Mouse (Mus musculus) lung, adult 2 months (tissue): Measurements from ENCODE around the gene Abca7. TPM values are rescaled to one million over a fixed set of nuclear protein-coding genes. Genes with fewer than 3 reads are reported as not detected.
A peak's percentile ranks its signal among the peaks of the same experiment; 100 is the strongest.

Experiments used
- DNase-seq: peaks from one replicate; pipeline ENCODE4 v3.0.0; 2022
- H3K4me1 ChIP-seq: fragments of 200-500 bp; 2 replicates; pipeline ENCODE4 v1.6.1; 2011; ENCODE audit warnings: low read length; ENCODE audit not compliant: control insufficient read depth, insufficient read depth
- H3K4me3 ChIP-seq: fragments of 200-500 bp; replicated peaks from 2 replicates; pipeline ENCODE3; 2011; ENCODE audit warnings: low read depth, mild to moderate bottlenecking, control low read depth, low read length; ENCODE audit errors: extremely low read depth
- CTCF ChIP-seq: fragments of 200-500 bp; IDR thresholded peaks from 2 replicates; pipeline ENCODE4 v1.5.1; 2011; ENCODE audit warnings: mild to moderate bottlenecking, low read length, control low read depth; ENCODE audit not compliant: insufficient read depth
- POLR2A ChIP-seq: fragments of 200-500 bp; IDR thresholded peaks from 2 replicates; pipeline ENCODE4 v1.6.1; 2011; ENCODE audit warnings: low read depth, mild to moderate bottlenecking, control low read depth, low read length, borderline replicate concordance; ENCODE audit errors: extremely low read depth
- WGBS: fragments of 180-500 bp; shearing (Covaris S2); methylation state at CpG from one replicate; pipeline ENCODE4 v1.1.7; 2018; 5-methylcytosine and 5-hydroxymethylcytosine counted together
- polyA plus RNA-seq: library from polyadenylated mRNA; depleted of rRNA; stranded (reverse); fragments of >200 nt; gene quantifications from 2 replicates; pipeline ENCODE4 v1.2.3, GENCODE M21; 2012

Abca7 gene
- polyA plus RNA-seq, 1 experiment, result 38.2 TPM

DNA sequence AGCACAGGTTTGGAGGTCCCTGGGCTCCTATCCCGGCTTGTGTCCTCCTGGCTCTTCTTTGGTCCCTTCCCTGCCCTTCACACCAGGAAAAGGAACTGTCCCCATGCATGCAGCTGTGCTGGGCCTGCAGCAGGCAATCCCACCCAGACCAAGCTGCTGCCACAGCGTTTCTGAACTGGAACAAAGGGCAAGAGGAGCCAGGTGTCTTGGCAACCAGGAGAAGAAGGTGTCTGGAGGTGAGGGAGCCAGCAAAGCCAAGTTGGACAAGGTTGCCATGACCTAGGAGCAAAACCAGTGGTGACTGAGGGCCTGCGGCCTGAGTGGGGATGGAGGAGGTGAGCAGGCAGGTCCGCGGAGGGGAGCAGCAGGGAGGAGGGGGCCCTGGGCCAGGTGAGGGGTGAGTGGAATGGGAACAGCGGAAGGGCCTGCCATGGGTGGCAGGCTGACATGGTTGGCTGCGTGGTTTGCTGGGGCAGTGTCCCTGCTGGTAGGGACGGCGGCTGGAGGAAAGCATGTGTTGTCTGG lies 50.8 kb downstream of the Abca7 start, which contains the start of gene Gpx4:
Gene Gpx4 (plus strand): TSS at position 126 of the 525 bp plus-strand sequence.
- no peak for DNase-seq
- H3K4me1 ChIP-seq, result peaks cover 15% of the 10 kb centered on the region
- H3K4me3 ChIP-seq, result no peak within 1 kb of the TSS
- TF ChIP-seq CTCF (no peak), POLR2A (no peak)
- 72% methylated on average over 9 of the region's 9 CpGs for WGBS

DNA sequence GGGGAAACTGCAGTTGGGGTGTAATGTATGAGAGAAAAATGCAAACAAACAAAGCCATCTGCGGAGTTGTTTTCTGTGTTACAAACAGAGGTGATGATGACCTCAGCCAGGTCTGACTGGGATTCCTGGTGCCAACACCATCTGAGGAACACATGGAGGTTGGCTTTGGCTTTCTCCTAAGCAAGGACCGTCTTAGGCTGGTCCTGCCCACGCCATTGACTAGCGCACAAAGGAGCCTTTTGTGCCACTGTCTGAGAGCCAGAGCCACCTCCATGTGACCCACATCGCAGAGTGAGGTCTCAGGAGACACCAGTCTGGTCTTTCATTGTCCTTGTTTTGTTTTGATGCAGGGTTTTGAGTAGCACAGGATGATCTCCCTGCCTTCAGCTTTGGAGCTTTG lies 52.1 kb downstream of the Abca7 start:
- DNase-seq, result no peak
- 58% methylated on average over 5 of the region's 5 CpGs for WGBS
- Histone ChIP-seq H3K4me1 (peaks cover 24% of the 10 kb centered on the region), H3K4me3 (no peak overlapping the region)
- no peak for TF ChIP-seq CTCF
- TF ChIP-seq POLR2A, result no peak

DNA sequence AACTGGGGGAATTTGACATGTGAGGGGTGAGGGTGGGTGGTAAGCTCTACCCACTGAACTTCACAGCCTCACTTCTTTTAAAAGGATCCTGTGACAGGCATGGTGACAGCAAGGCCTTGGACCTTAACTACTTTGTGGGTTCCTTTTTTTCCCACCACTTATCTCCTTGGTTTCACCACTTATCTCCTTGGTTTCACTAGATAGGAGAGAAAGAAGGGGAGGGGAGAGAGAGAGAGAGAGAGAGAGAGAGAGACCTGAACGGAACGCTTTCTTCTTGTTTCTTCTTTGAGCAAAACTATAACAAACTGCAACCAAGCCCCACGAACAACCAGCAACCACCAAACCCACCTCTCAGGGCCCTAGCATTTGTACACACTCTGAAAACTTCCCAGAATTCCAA lies 52.5 kb downstream of the Abca7 start:
- TF ChIP-seq POLR2A (no peak), CTCF (no peak)
- peaks cover 24% of the 10 kb centered on the region for H3K4me1 ChIP-seq
- no peak for DNase-seq
- 60% methylated on average over 3 of the region's 3 CpGs for WGBS
- no peak overlapping the region for H3K4me3 ChIP-seq

DNA sequence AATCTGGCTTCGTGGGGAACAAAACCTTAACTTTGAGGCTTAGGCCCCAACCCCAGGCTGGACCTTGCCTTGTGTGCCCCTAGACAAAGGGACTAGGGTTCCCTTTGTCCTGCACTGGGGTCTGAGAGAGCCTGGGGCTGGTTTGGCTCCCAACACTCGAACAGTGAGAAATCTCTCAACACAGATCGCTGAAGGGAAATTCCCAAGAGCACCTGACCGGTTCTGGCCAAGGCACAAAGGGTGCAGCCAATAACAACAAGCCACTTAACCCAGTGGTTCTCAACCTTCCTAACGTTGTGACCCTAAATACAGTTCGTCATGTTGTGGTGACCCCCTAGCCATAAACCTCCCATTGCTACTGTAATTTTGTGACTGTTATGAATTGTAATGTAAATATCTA lies 54.0 kb downstream of the Abca7 start:
- no peak for DNase-seq
- WGBS, result 54% methylated on average over 6 of the region's 6 CpGs
- no peak overlapping the region for H3K4me3 ChIP-seq
- TF ChIP-seq CTCF (no peak), POLR2A (no peak)
- peaks cover 28% of the 10 kb centered on the region for H3K4me1 ChIP-seq

DNA sequence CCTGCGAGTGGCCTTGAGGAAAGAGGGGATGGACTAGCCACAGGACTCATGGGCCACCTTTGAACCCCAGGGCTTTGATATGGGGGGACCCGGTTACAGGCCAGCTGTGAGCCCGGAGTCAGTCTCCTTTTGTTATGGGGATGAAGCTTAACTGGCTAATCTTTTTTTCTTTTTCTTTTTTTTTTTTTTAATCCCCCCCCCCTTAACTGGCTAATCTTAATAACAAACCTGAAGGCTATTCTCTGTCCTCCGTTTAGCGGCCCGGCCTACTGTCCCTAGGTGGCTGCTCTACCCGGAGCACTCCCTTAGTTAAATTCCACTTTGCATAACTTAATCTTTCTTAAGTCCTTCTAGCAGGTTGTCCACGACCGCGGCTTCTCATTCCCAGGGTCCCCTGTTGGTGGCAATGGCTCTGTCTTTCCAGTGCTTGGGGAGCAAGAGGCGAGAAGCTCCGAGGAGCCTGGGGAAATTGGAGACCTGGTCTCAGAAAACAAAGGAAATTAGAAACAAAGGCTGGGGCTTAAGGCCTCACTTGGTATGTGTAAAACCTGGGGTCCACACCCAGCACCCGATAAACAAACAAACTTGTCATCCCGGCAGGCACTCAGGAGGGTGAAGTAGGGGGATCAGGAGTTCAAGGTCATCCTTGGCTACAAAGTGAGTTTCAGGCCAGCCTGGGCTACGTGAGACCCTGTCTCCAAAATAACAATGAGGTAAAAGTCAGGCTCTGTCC lies 54.8 kb downstream of the Abca7 start:
- no peak for DNase-seq
- Histone ChIP-seq H3K4me1 (peaks cover 34% of the 10 kb centered on the region), H3K4me3 (no peak overlapping the region)
- WGBS, result 40% methylated on average over 15 of the region's 15 CpGs
- TF ChIP-seq POLR2A (no peak), CTCF (no peak)

DNA sequence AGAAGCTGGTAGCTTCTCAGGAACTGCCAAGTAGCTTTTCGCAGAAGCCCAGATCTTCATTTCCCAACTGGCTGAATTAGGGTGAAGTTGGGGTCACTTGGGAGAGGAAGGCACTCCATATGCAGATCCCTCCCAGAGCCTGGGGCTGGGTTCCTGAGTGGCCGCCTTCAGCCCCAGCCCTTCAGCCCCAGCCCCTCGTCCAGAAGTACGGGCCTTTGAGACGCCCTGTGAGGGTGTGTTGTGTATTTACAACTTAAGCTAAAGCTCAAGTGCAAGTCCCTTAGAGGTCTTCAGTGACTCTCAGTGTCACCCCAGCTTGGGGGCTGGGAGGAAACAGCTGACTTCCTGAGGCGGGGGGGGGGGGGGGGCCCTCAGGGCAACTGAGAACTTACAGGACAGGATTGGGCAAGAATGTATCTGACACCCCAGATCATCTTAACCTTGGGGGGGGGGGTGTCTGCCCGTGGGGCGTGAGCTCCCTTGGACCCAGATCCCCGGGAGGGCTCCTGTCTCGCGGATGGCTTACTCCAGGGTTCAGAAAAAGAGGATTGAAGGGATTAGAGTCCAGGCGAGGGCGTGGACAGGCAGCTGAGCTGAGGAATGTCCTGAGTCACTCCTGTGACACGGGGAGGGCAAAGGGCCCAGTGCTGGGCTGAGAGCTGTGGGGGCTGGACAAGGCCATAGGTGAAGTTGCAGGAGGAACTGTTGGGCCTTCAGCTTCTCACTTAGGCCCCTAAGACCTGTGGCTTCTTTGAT lies 55.5 kb downstream of the Abca7 start:
- TF ChIP-seq POLR2A (peak; percentile 42; the same call in 1 of the 2 replicates), CTCF (no peak)
- no peak overlapping the region for H3K4me3 ChIP-seq
- DNase-seq, result peak; percentile 77
- H3K4me1 ChIP-seq, result peaks cover 34% of the 10 kb centered on the region
- 14% methylated on average over 14 of the region's 14 CpGs for WGBS

DNA sequence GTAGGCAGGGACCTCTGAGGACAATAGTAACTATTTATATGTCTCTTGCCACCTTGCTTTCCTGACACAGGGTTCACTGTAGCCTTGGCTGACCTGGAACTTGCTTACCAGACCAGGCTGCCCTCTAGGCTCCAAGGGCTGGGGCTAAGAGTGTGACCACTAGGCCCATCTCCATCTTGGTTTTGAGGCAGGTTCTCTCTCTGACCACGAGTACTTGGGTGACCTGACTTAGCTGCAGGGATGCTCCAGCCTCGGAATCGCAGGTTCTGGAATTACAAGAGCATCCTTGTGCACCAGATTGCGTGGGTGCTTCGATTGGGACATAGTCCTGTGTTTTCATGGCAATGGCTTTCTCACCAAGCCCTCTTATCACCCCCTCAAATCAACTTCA lies 56.1 kb downstream of the Abca7 start:
- DNase-seq, result no peak
- Histone ChIP-seq H3K4me1 (peaks cover 34% of the 10 kb centered on the region), H3K4me3 (no peak overlapping the region)
- no peak for TF ChIP-seq POLR2A
- no peak for TF ChIP-seq CTCF
- 71% methylated on average over 5 of the region's 5 CpGs for WGBS

DNA sequence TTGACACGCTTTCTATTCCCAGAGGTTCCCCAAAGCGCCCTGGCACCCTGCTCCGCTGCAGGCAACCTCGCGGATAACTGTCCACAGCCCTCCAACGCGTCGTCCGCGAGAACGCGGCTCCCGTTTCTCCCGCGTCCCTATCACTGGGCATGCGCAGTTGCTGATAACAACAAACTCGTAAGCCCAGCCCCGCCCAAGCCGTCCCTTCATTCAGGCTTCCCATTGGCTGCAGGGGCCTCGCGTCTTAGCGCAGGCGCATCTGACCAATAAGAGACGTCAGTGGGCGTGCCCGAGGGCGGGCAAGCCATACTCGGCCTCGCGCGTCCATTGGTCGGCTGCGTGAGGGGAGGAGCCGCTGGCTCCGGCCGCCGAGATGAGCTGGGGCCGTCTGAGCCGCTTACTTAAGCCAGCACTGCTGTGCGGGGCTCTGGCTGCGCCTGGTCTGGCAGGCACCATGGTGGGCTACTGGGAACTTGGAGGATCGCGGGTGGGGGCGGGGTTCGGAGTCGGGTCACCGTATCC lies 57.0 kb downstream of the Abca7 start:
- peak overlapping the region; percentile 87 for H3K4me3 ChIP-seq
- TF ChIP-seq POLR2A, result peak; percentile 96
- TF ChIP-seq CTCF, result no peak
- H3K4me1 ChIP-seq, result peaks cover 34% of the 10 kb centered on the region
- WGBS, result under 1% methylated on average over 47 of the region's 47 CpGs
- DNase-seq, result peak; percentile 99
